Mouse (Mus musculus) monocyte, adult 2 months (primary cell): ENCODE measurements around the gene Cox7a1.

Experiments used
- DNase-seq, 2 experiments: peaks; one replicate each; pipeline ENCODE4 v3.0.0; 2022; ENCODE audit warnings: low spot score in 2 of 2, low read depth in 1 of 2

The Cox7a1 gene

GRCm38 (mm10) chr7:30219293-30220007 is 35.5 kb downstream of the Cox7a1 start:
- no peak for DNase-seq

- DNase-seq = no peak
Measured at GRCm38 (mm10) chr7:30220008-30220356, 36.0 kb downstream of the Cox7a1 start.

GRCm38 (mm10) chr7:30221433-30221832 is 37.5 kb downstream of the Cox7a1 start:
- no peak for DNase-seq

GRCm38 (mm10) chr7:30222205-30222604 is 38.3 kb downstream of the Cox7a1 start:
- no peak for DNase-seq

GRCm38 (mm10) chr7:30224206-30224605 is 40.3 kb downstream of the Cox7a1 start:
- DNase-seq = no peak

GRCm38 (mm10) chr7:30231328-30231668 is 47.4 kb downstream of the Cox7a1 start:
- DNase-seq = no peak

- peak; percentile 92 to 93 for DNase-seq
Measured at GRCm38 (mm10) chr7:30231669-30232454, 47.9 kb downstream of the Cox7a1 start, which contains the start of the genes Polr2i and Tbcb. Polr2i (plus strand) TSS chr7:30231948. Tbcb (minus strand) TSS chr7:30232272.

- DNase-seq = peak; percentile 5 to 25
Measured at GRCm38 (mm10) chr7:30232631-30233148, 48.7 kb downstream of the Cox7a1 start.

GRCm38 (mm10) chr7:30233387-30233786 is 49.4 kb downstream of the Cox7a1 start:
- no peak for DNase-seq

- no peak for DNase-seq
Measured at GRCm38 (mm10) chr7:30234276-30234858, 50.4 kb downstream of the Cox7a1 start.

GRCm38 (mm10) chr7:30235091-30235490 is 51.1 kb downstream of the Cox7a1 start:
- no peak for DNase-seq

GRCm38 (mm10) chr7:30235625-30236024 is 51.7 kb downstream of the Cox7a1 start, which contains the start of gene Ovol3:
Ovol3 (minus strand) TSS chr7:30235725.
- no peak for DNase-seq
